Mouse (Mus musculus): ENCODE measurements at regions not wholly inside any gene's neighbourhood (a gene's known extent, or its start where the extent isn't known, plus 50 kb on each side); places are given as distances from the start of the nearest gene placed in this dataset.

DNA sequence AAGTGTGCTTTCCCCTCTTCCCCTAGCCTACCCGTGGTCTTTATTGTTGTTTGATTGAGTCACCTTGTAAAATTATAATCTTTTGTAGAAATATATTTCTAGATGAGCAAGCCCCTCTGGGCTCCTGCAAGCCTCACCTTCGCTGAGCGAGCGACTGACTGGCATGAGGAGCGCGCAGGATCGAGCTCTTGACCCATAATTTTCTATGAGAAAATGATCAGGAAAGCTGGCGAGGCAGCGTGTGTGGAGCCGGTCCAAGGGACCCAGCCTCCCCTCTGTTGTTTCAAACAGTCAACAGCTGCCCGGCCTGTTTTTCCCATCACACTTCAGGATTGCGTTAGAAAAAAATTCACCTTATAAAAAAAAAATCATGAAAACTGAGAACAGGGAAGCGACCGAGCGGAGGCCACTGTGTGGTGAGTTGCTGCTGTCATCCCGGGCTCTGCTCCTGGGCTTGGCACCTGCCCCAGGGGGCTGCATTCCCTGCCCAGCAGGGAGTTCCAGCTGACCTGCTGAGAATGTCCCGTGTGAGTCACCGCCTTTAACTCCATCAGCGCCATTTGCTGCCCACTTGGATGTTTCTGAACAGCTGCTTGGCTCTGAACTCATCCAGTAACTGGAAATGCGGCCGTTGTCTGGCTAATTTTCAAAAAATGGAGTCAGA, 180.5 kb upstream of the Runx1 start:
- peak; percentile 11 to 31 for DNase-seq

GRCm38 (mm10) chr16:93005470-93005869, 179.5 kb upstream of the Runx1 start:
- DNase-seq = no peak

DNA sequence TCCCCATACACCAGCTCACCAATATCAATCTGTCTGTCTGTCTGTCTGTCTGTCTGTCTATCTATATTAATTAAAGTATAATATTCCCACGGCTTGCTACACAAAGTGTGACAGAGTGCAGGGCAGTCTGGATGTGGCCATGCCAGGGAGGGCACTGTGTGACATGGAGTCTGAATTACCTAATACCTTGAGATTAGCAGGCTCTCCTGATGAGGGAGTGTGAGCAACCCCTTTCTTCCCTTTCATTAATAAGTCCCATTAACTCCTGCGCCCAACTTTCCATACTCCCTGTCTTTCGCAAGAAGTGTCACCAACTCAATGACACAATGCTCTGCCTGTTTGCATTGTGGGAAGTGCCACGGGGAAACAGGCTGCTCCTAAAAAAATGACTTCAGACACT, 177.9 kb upstream of the Runx1 start:
- DNase-seq = no peak

DNA sequence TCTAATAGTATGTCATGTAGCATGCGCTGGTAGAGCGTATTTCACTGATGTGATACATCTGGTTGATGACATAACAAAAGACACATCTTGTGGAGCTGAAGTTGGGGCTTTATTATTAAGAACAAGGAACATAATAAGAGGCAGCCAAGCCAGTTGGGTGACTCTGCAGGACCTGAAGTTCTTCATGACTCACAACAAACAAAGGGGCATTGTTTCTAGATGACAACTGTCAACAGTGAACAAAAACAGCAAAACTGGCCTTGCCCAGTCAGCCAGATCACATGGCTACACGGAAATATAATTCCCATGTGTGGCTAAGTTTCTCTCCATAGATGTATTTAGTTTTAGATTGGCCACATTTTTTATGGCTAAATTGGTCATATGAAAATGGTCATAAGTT, 172.7 kb upstream of the Runx1 start:
- no peak for DNase-seq

DNA sequence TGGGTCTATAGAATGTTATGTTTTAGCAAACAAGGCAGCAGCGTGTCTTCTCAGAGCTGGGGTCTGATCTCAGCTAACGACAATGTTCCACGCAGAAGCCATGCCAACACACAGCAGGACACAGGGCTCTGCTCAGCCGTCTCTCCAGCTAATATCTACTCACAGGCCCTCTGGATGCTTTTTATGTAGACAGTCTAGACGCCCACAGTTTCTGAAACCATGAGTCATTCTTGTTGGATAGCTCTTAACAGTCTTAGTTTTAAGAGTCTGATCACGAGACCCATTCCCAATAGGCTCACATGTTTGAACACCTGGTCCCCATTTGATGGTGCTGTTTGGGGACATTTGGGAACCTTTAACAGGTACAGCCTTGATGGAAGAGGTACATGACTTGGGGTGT, 171.7 kb upstream of the Runx1 start:
- no peak for DNase-seq

GRCm38 (mm10) chr16:92995993-92996350, 170.0 kb upstream of the Runx1 start:
- peak; percentile 2 to 53 for DNase-seq

GRCm38 (mm10) chr16:92995132-92995992, 169.4 kb upstream of the Runx1 start:
- DNase-seq = no peak

GRCm38 (mm10) chr16:92992876-92993275, 166.9 kb upstream of the Runx1 start:
- DNase-seq = no peak

- DNase-seq = peak; percentile 6 to 37
Observed at GRCm38 (mm10) chr16:92991405-92991804, 165.5 kb upstream of the Runx1 start.

GRCm38 (mm10) chr16:92988416-92988815, 162.5 kb upstream of the Runx1 start:
- DNase-seq = no peak

DNA sequence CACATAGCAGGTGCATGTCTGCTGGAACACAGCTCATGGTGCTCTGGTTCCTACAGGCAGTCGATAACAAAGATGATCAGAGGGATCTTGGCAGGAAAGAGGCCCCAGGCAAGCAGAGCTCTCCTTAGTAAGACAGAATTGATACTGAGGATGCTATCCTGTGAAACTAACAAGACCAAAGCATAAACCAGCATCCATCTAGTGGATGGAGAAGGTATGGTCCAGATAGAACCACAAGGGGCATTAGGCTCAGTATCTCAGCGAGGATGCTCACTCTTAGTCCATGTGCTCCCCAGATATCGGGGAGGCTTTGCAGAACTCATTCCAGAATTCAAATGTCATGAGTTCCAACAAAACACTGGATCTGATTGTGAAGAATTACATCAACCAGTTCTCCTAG, 162.1 kb upstream of the Runx1 start:
- DNase-seq = no peak

GRCm38 (mm10) chr16:92985768-92986167, 159.8 kb upstream of the Runx1 start:
- no peak for DNase-seq

DNA sequence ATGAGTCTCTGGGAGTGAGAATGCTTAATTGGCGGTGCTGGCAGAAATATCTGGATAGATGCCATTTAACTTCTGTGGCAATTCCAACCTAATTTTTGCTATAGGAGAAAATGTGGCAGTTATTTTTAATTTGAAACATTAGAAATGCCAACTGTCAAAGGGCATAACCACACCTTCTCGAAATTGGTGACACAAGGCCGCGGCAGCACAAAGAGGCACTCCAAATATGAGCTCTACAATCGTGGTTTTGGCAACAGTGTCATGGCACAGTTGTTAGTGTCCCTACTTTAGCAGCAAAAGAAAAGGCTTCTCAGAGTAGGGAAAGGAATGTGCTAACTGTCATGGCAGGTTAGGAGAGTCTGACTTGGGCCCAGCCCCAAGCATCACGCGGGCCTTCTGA, 157.0 kb upstream of the Runx1 start:
- DNase-seq = no peak

GRCm38 (mm10) chr16:92979620-92980330, 153.8 kb upstream of the Runx1 start:
- DNase-seq = no peak

GRCm38 (mm10) chr16:92976097-92976496, 150.1 kb upstream of the Runx1 start:
- no peak for DNase-seq

GRCm38 (mm10) chr16:92975090-92975489, 149.1 kb upstream of the Runx1 start:
- no peak for DNase-seq

- no peak for DNase-seq
Observed at GRCm38 (mm10) chr16:92972681-92973080, 146.7 kb upstream of the Runx1 start.

DNA sequence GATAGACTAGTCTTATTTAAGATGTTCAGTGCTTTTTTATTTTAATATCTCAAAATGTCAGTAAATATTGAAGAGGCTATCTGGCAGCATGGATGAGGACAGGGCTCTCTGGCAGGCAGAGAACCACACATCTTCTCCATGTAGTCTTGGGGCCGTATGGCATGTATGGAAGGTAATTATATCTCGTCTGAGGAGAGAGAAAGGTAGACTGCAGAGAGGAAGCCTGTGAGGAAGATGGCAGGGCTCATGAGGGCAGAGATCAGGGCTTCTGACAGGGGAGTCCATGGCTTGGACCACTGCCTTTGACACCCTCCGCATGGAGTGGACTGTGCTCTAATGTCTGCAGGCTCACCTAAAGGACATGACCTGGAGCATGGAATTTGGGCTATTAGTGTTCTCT, 146.0 kb upstream of the Runx1 start:
- no peak for DNase-seq

GRCm38 (mm10) chr16:92970587-92970986, 144.6 kb upstream of the Runx1 start:
- no peak for DNase-seq

GRCm38 (mm10) chr16:92969036-92969435, 143.1 kb upstream of the Runx1 start:
- DNase-seq = no peak

DNA sequence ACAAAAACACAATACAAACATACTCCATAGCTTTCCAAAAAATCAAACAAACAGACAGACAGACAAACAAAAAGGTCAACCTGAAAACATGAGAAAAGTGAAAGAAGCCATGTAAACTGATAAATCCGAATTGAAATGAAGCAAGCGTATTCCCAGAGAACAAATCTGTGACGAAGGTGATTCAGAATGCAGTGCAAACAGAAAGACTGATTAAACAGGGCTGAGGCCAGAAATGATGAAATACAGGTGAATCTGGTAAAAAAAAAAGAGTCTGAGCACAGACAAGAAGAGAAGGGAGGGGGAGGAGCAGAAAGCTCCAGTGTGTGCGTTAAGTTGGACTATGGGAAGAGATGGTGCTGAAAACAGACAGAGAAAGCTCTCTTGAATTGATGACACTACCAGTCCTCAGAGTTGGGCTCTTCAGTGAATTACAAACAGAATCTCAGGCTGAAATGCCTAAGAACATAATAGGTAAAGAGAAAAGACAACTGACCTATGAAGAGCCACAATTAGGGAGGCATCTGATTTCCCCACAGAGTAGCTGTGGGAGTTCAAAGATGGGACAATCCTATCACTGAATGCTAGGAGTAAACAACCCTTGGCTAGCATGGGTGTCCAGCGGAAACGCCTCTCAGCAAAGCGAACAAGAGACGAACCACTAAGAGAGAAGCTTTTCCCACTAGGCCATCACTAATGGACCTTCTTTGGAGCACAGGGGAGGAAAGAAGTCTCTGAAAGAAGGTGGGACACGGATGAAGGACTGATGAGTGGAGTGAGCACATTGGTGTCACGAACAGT, 140.3 kb upstream of the Runx1 start:
- no peak for DNase-seq

DNA sequence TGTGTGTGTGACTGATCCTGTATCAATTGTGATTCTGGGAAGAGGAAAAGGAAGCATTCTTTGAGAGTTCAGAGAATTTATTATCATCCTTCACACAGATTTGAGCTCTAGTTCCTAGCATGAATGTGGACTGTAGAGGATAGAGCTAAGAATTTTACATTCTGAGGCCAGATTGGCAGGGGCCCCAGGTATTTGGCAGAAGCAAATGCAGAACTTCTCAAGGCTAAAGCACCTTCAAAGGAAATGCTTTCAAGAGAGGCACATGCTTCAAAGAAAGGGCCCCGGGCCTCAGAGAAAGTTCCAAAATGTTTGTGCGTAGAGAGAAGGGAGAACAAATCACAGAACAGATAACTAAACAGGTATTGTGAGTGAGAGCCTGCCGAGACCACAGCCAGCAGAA, 139.7 kb upstream of the Runx1 start:
- no peak for DNase-seq

GRCm38 (mm10) chr16:92963582-92963981, 137.6 kb upstream of the Runx1 start:
- DNase-seq = no peak

All from kidney, adult 8-10 months (tissue).